Mouse (Mus musculus) embryonic facial prominence, embryonic 13.5 days (tissue): ENCODE data around the gene Spire2. TPM values are rescaled to one million over a fixed set of nuclear protein-coding genes. Genes with fewer than 3 reads are reported as not detected.
A peak's percentile ranks its signal among the peaks of the same experiment; 100 is the strongest.

Experiments
- ATAC-seq: fragments of 200-750 bp; cut with Nextera tagmentation; 2 replicates; pipeline ENCODE4 v1.8.0; 2017; ENCODE audit warnings: low read depth; ENCODE audit not compliant: insufficient number of reproducible peaks, insufficient read depth, low FRiP score, low TSS enrichment
- H3K27ac ChIP-seq: fragments of 300-500 bp; sonication (generic); 2 replicates; pipeline ENCODE4 v1.5.1; 2015; ENCODE audit warnings: moderate library complexity, mild to moderate bottlenecking, inconsistent platforms
- H3K27me3 ChIP-seq: fragments of 300-500 bp; sonication (generic); 2 replicates; pipeline ENCODE4 v1.6.1; 2015; ENCODE audit warnings: mild to moderate bottlenecking, inconsistent platforms
- H3K36me3 ChIP-seq: fragments of 300-500 bp; sonication (generic); 2 replicates; pipeline ENCODE4 v1.6.1; 2015; ENCODE audit warnings: mild to moderate bottlenecking, inconsistent platforms
- H3K4me1 ChIP-seq: fragments of 300-500 bp; sonication (generic); 2 replicates; pipeline ENCODE4 v1.6.1; 2015; ENCODE audit warnings: inconsistent platforms
- H3K4me2 ChIP-seq: fragments of 300-500 bp; sonication (generic); 2 replicates; pipeline ENCODE4 v1.6.1; 2015; ENCODE audit warnings: moderate library complexity, mild to moderate bottlenecking, inconsistent platforms
- H3K4me3 ChIP-seq: fragments of 300-500 bp; sonication (generic); 2 replicates; pipeline ENCODE4 v1.5.1; 2015; ENCODE audit warnings: mild to moderate bottlenecking, inconsistent platforms
- H3K9ac ChIP-seq: fragments of 300-500 bp; sonication (generic); 2 replicates; pipeline ENCODE4 v1.6.1; 2015; ENCODE audit warnings: mild to moderate bottlenecking, inconsistent platforms
- H3K9me3 ChIP-seq: fragments of 300-500 bp; sonication (generic); 2 replicates; pipeline ENCODE4 v1.6.1; 2016; ENCODE audit warnings: inconsistent platforms
- WGBS: fragments of 180-500 bp; shearing (Covaris S2); methylation state at CpG from one replicate; pipeline ENCODE4 v1.1.7; 2015; ENCODE audit warnings: mixed read lengths; 5-methylcytosine and 5-hydroxymethylcytosine counted together
- polyA plus RNA-seq: library from polyadenylated mRNA; unstranded; fragments of >200 nt; fragmentation: Nextera tagmentation; extraction: Ambion mirVana; gene quantifications from 2 replicates; pipeline ENCODE4 v1.2.1, GENCODE M21; 2015

Spire2 gene
- polyA plus RNA-seq, 1 experiment from 2014 or later = 1.9 TPM

DNA sequence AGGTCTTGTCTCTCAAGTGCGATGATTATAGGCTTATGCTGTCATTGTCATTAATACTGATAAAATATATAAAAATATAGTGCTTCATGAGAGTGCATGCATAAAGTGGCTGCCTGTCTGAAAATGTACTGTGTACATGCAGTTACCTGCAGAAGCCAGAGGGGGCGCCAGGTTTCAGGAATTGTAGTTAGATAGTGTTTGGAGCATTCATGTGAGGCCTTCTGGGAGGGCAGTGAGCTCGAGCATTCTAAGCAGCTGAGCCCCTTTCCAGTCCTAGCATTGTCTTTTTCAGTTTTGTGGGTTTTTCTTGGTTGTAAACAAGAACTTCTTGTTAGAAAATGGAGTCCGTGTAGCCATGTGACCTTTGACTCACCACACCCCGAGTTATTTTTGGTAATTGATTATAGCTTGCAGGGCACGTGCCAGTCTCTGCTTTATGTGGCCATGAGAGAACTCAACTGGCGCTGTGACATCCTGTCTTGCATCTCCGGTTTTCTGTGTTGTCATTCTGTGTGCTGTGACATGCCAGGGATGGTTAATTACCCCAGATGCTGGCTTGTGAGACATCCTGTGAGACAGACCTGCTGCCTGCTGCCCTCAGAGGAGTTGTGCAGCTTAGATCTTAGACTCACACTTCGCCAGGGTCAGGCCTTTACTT is 52.5 kb downstream of the Spire2 start:
- no peaks in the 10 kb centered on the region for H3K9me3 ChIP-seq
- no peak for ATAC-seq
- H3K4me1 ChIP-seq = no peaks in the 10 kb centered on the region
- WGBS = 62% methylated on average over 9 of the region's 9 CpGs
- H3K4me3 ChIP-seq = no peak overlapping the region
- H3K4me2 ChIP-seq = no peak overlapping the region
- H3K27ac ChIP-seq = no peak overlapping the region
- no peak overlapping the region for H3K9ac ChIP-seq
- H3K36me3 ChIP-seq = peaks cover 92% of the 10 kb centered on the region
- no peaks in the 10 kb centered on the region for H3K27me3 ChIP-seq

DNA sequence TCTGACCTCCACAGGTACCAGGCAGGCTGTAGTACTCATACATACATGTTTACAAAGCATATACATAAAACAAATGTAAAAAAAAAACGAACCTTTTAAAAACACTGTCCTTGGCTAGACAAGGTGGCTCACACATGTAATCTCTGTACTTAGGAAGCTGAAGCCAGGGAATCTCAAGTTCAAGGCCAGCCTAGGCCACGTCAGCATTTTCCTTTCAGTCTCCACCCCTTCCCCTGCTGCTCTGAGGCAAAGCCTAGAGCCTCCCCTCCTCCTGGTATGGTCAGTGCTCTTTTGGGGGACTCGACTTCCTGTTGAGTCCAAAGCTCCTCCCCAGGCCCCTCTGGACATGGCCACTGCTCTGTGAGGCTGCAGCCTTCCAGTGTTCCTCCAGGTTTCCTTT is 54.5 kb downstream of the Spire2 start:
- Histone ChIP-seq H3K9me3 (no peaks in the 10 kb centered on the region), H3K27ac (no peak overlapping the region), H3K36me3 (peaks cover 99% of the 10 kb centered on the region), H3K4me2 (no peak overlapping the region), H3K4me1 (no peaks in the 10 kb centered on the region), H3K9ac (no peak overlapping the region), H3K27me3 (no peaks in the 10 kb centered on the region), H3K4me3 (no peak overlapping the region)
- 76% methylated on average over 3 of the region's 3 CpGs for WGBS
- ATAC-seq = no peak

DNA sequence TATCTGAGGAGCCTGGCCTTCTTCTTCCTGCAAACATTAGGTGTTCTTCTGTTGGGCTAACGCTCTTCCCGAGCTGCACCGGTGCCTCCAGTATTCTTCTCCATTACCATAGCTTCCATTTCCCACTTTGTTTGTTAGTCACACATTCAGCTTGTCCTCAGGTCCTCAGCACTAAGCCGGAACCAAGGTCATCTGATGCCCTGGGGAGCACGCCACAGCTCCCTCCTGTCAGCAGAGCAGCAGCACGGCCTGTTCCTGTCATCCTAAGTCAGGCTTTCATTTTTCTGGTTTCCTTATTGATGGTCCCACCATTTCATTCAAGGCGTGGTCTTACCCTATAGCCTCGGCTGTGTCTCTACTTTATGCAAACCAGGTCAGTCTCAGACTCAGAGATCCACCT is 55.3 kb downstream of the Spire2 start:
- Histone ChIP-seq H3K4me2 (no peak overlapping the region), H3K9ac (no peak overlapping the region), H3K27ac (no peak overlapping the region), H3K4me3 (no peak overlapping the region), H3K36me3 (peaks cover 99% of the 10 kb centered on the region), H3K9me3 (no peaks in the 10 kb centered on the region), H3K27me3 (no peaks in the 10 kb centered on the region), H3K4me1 (no peaks in the 10 kb centered on the region)
- WGBS = 91% methylated on average over 8 of the region's 8 CpGs
- no peak for ATAC-seq

DNA sequence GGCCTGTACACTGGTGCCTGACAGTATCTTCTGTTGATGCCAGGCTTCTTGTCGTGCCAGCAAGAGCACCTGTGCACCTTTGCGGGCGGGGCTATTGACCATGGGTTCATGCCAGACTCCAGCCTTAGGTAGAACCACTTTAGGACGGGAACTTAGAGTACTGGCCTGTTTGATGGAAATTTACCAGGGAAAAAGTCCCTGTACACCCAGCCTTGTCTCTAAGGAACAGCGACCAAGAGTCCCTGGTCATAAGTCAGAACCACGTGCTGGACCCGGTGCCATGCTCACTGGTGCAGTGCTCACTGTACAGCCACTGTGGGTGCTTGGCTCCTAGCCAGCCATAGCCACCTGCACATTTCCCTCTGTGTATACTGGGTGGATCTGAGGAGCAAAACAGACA is 56.5 kb downstream of the Spire2 start:
- no peak overlapping the region for H3K4me3 ChIP-seq
- peaks cover 99% of the 10 kb centered on the region for H3K36me3 ChIP-seq
- no peaks in the 10 kb centered on the region for H3K4me1 ChIP-seq
- WGBS = 90% methylated on average over 7 of the region's 7 CpGs
- no peaks in the 10 kb centered on the region for H3K9me3 ChIP-seq
- H3K27ac ChIP-seq = no peak overlapping the region
- no peak for ATAC-seq
- no peaks in the 10 kb centered on the region for H3K27me3 ChIP-seq
- no peak overlapping the region for H3K9ac ChIP-seq
- H3K4me2 ChIP-seq = no peak overlapping the region

GRCm38 (mm10) chr8:123398308-123398707 is 65.8 kb downstream of the Spire2 start:
- H3K36me3 ChIP-seq = peaks cover 100% of the 10 kb centered on the region
- H3K27me3 ChIP-seq = no peaks in the 10 kb centered on the region
- H3K27ac ChIP-seq = no peak overlapping the region
- ATAC-seq = no peak
- no peak overlapping the region for H3K4me3 ChIP-seq
- H3K9me3 ChIP-seq = no peaks in the 10 kb centered on the region
- no peak overlapping the region for H3K9ac ChIP-seq
- H3K4me1 ChIP-seq = no peaks in the 10 kb centered on the region
- 93% methylated on average over 13 of the region's 13 CpGs for WGBS
- H3K4me2 ChIP-seq = no peak overlapping the region

GRCm38 (mm10) chr8:123401936-123402335 is 69.4 kb downstream of the Spire2 start:
- Histone ChIP-seq H3K4me3 (no peak overlapping the region), H3K4me1 (peaks cover 18% of the 10 kb centered on the region), H3K36me3 (peaks cover 65% of the 10 kb centered on the region), H3K4me2 (no peak overlapping the region), H3K9ac (no peak overlapping the region), H3K9me3 (no peaks in the 10 kb centered on the region), H3K27ac (no peak overlapping the region), H3K27me3 (no peaks in the 10 kb centered on the region)
- 87% methylated on average over 9 of the region's 9 CpGs for WGBS
- ATAC-seq = no peak

DNA sequence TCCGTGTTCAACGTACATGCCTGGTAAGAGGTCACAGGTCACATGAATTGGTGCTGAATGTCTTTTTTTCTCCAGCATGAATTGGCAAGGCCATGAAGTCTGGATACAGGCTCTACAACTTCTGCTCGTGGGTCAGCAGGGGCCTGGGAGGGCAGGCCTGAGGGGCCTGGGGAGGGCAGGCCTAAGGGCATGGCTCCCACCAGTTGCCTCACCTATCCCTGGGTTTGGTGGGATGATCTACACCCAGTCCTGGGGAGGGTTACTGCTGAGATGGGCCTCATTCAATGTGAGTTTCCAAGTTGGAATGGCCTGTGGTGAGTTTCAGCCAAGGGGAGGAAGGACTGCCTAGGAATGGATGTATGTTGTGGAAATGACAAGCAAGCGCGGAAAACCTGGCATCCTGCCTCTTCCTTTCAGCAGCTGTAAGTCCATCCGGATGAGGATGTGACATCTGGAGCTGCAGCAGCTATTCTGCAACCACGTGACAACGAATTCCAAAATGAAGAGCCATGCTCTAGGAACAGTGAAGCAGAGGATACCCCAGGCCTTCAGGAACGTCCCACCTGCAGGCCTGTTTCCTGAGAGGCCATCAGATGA is 70.3 kb downstream of the Spire2 start:
- WGBS = 82% methylated on average over 9 of the region's 9 CpGs
- H3K4me3 ChIP-seq = no peak overlapping the region
- H3K9me3 ChIP-seq = no peaks in the 10 kb centered on the region
- peaks cover 20% of the 10 kb centered on the region for H3K4me1 ChIP-seq
- no peak for ATAC-seq
- peaks cover 5% of the 10 kb centered on the region; the same call in 1 of the 2 replicates for H3K27me3 ChIP-seq
- H3K4me2 ChIP-seq = no peak overlapping the region
- H3K36me3 ChIP-seq = peaks cover 56% of the 10 kb centered on the region
- no peak overlapping the region for H3K27ac ChIP-seq
- no peak overlapping the region for H3K9ac ChIP-seq

DNA sequence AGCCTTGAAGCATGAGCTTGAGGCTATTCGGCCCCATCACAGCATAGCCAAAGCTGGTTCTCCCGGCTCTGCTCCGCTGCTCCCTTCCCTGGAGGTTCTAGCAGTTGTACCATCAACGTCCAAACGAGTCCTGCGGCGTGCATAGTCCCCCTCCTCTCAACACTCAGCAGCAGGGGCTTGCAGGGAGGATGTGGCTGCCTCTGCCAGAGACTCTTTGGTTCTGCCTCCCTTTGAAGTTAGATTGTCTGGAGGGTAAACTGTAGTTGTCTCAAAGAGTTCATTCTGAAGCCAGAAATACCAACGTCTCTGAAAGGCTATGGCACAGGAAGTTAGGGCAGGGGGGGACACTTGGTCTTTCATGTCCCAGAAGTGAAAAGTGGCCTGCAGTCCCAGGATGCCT is 72.0 kb downstream of the Spire2 start:
- WGBS = 28% methylated on average over 8 of the region's 8 CpGs
- peaks cover 20% of the 10 kb centered on the region for H3K27me3 ChIP-seq
- peaks cover 20% of the 10 kb centered on the region for H3K4me1 ChIP-seq
- H3K4me2 ChIP-seq = no peak overlapping the region
- H3K4me3 ChIP-seq = no peak overlapping the region
- H3K9ac ChIP-seq = 0 out of 2 replicates have a peak overlapping the region, but pooled peaks have one; percentile 44
- H3K36me3 ChIP-seq = peaks cover 39% of the 10 kb centered on the region
- peak overlapping the region; percentile 39 for H3K27ac ChIP-seq
- no peaks in the 10 kb centered on the region for H3K9me3 ChIP-seq
- no peak for ATAC-seq

GRCm38 (mm10) chr8:123406786-123407185 is 74.3 kb downstream of the Spire2 start, which contains the start of gene Mc1r:
Mc1r (plus strand) TSS chr8:123407107.
- Histone ChIP-seq H3K4me3 (no peak within 1 kb of the TSS), H3K9ac (no peak within 1 kb of the TSS), H3K4me2 (no peak within 1 kb of the TSS), H3K9me3 (no peaks in the 10 kb centered on the region), H3K27me3 (peaks cover 42% of the 10 kb centered on the region), H3K36me3 (peaks cover 16% of the 10 kb centered on the region), H3K4me1 (peaks cover 38% of the 10 kb centered on the region), H3K27ac (no peak within 1 kb of the TSS)
- 10% methylated on average over 4 of the region's 4 CpGs for WGBS
- no peak for ATAC-seq

DNA sequence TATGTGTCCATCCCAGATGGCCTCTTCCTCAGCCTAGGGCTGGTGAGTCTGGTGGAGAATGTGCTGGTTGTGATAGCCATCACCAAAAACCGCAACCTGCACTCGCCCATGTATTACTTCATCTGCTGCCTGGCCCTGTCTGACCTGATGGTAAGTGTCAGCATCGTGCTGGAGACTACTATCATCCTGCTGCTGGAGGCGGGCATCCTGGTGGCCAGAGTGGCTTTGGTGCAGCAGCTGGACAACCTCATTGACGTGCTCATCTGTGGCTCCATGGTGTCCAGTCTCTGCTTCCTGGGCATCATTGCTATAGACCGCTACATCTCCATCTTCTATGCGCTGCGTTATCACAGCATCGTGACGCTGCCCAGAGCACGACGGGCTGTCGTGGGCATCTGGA is 75.1 kb downstream of the Spire2 start:
- Histone ChIP-seq H3K27ac (no peak overlapping the region), H3K4me3 (no peak overlapping the region), H3K36me3 (peaks cover 8% of the 10 kb centered on the region), H3K9ac (no peak overlapping the region), H3K4me1 (peaks cover 47% of the 10 kb centered on the region), H3K4me2 (no peak overlapping the region), H3K9me3 (no peaks in the 10 kb centered on the region), H3K27me3 (peaks cover 50% of the 10 kb centered on the region)
- no peak for ATAC-seq
- 91% methylated on average over 13 of the region's 13 CpGs for WGBS

GRCm38 (mm10) chr8:123408586-123409544 is 76.4 kb downstream of the Spire2 start:
- H3K27ac ChIP-seq = no peak overlapping the region
- no peak overlapping the region for H3K9ac ChIP-seq
- no peak for ATAC-seq
- no peak overlapping the region for H3K4me3 ChIP-seq
- no peak overlapping the region for H3K4me2 ChIP-seq
- no peaks in the 10 kb centered on the region for H3K9me3 ChIP-seq
- H3K36me3 ChIP-seq = no peaks in the 10 kb centered on the region
- peaks cover 52% of the 10 kb centered on the region for H3K4me1 ChIP-seq
- 62% methylated on average over 9 of the region's 9 CpGs for WGBS
- peaks cover 63% of the 10 kb centered on the region for H3K27me3 ChIP-seq
